Mouse (Mus musculus) embryonic facial prominence, embryonic 15.5 days (tissue): ENCODE measurements around the gene Rxrb. TPM values are rescaled to one million over a fixed set of nuclear protein-coding genes. Genes with fewer than 3 reads are reported as not detected.

Experiments used
- ATAC-seq: fragments of 200-750 bp; cut with Nextera tagmentation; 2 replicates; pipeline ENCODE4 v1.8.0; 2017; ENCODE audit warnings: low read depth, moderate TSS enrichment; ENCODE audit not compliant: insufficient number of reproducible peaks, low FRiP score, low TSS enrichment
- H3K27ac ChIP-seq: fragments of 300-500 bp; sonication (generic); replicated peaks from 2 replicates; pipeline ENCODE4 v1.5.1; 2015; ENCODE audit warnings: mild to moderate bottlenecking, inconsistent platforms
- H3K27me3 ChIP-seq: fragments of 300-500 bp; sonication (generic); 2 replicates; pipeline ENCODE4 v1.6.1; 2015; ENCODE audit warnings: inconsistent platforms
- H3K36me3 ChIP-seq: fragments of 300-500 bp; sonication (generic); 2 replicates; pipeline ENCODE4 v1.6.1; 2015; ENCODE audit warnings: mild to moderate bottlenecking, inconsistent platforms
- H3K4me1 ChIP-seq: fragments of 300-500 bp; sonication (generic); 2 replicates; pipeline ENCODE4 v1.6.1; 2015; ENCODE audit warnings: inconsistent platforms
- H3K4me2 ChIP-seq: fragments of 300-500 bp; sonication (generic); replicated peaks from 2 replicates; pipeline ENCODE4 v1.6.1; 2015; ENCODE audit warnings: mild to moderate bottlenecking, inconsistent platforms
- H3K4me3 ChIP-seq: fragments of 300-500 bp; sonication (generic); replicated peaks from 2 replicates; pipeline ENCODE4 v1.5.1; 2015; ENCODE audit warnings: mild to moderate bottlenecking, inconsistent platforms
- H3K9ac ChIP-seq: fragments of 300-500 bp; sonication (generic); 2 replicates; pipeline ENCODE4 v1.6.1; 2015; ENCODE audit warnings: inconsistent platforms
- H3K9me3 ChIP-seq: fragments of 300-500 bp; sonication (generic); replicated peaks from 2 replicates; pipeline ENCODE4 v1.6.1; 2016; ENCODE audit warnings: inconsistent platforms
- WGBS: fragments of 180-500 bp; shearing (Covaris S2); methylation state at CpG from one replicate; pipeline ENCODE4 v1.1.7; 2015; 5-methylcytosine and 5-hydroxymethylcytosine counted together
- polyA plus RNA-seq: library from polyadenylated mRNA; unstranded; fragments of >200 nt; fragmentation: Nextera tagmentation; extraction: Ambion mirVana; gene quantifications from 2 replicates; pipeline ENCODE4 v1.2.1, GENCODE M21; 2015

Gene Rxrb
- polyA plus RNA-seq, 1 experiment from 2014 or later: 54.6 TPM

DNA sequence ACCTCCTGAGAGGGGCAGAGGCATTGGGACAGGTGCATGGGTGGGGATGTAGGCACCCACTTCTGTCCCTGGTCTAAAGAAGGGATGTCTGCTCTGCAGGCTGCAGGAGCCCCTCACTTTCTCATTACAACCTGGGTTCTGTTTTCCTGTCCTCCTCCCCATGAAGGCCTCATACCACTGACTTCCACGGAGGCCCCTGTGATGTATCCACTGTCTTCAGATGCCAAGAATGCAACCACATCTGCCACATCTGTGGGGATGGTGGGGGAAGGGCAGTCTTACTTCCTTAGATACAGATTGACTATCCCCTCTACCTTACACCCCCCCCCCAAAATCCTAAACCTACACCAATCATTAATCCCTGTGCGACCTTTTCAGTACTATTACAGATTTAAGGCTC, 5.4 kb upstream of the Rxrb start:
- no peak for ATAC-seq
- peaks cover 40% of the 10 kb centered on the region for H3K36me3 ChIP-seq
- WGBS: 25% methylated on average over 2 of the region's 2 CpGs
- H3K4me2 ChIP-seq: peak overlapping the region; percentile 98
- peaks cover 63% of the 10 kb centered on the region for H3K4me1 ChIP-seq
- no peaks in the 10 kb centered on the region for H3K9me3 ChIP-seq
- peak overlapping the region; percentile 64; the same call in 1 of the 2 replicates for H3K4me3 ChIP-seq
- no peak overlapping the region for H3K9ac ChIP-seq
- H3K27me3 ChIP-seq: no peaks in the 10 kb centered on the region
- no peak overlapping the region for H3K27ac ChIP-seq

DNA sequence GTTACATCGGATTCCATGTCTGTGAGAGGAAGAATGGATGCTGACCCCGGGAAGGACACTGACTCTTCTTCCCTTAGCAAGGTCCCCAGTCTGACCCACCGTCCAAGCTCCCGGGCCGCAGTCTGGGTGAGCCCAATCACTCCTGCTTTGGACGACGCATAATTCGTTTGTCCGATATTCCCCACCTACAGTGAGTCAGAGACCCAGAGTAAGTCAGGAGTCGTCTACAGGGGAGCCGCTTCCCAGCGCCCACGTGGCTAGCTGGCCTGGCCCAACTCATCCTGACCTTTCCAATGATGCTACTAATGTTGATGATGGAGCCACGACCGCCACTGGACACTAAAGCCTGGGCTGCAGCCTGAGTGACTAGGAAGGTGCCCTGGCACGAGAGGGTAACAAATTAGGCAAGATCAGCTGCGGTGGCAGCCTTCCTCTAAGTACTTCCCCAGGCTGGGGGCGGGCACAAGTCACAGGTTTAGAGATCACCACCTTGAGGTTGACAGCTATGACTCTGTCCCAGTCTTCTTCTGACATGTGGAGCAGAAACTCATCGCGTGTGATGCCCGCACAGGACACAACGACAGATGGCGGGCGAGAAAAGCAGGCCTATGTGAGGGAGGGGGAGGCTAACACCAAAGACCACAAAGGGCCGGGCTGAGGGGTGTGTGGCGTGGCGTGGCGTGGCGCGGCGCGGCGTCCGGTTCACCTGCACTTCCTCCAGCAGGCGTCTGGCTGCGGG, 4.5 kb upstream of the Rxrb start:
- Histone ChIP-seq H3K4me2 (peak overlapping the region; percentile 98), H3K27me3 (no peaks in the 10 kb centered on the region), H3K9me3 (no peaks in the 10 kb centered on the region), H3K27ac (peak overlapping the region; percentile 79), H3K4me3 (peak overlapping the region; percentile 64), H3K36me3 (peaks cover 32% of the 10 kb centered on the region), H3K9ac (peak overlapping the region; percentile 47), H3K4me1 (peaks cover 63% of the 10 kb centered on the region)
- ATAC-seq: no peak
- 8% methylated on average over 36 of the region's 36 CpGs for WGBS

DNA sequence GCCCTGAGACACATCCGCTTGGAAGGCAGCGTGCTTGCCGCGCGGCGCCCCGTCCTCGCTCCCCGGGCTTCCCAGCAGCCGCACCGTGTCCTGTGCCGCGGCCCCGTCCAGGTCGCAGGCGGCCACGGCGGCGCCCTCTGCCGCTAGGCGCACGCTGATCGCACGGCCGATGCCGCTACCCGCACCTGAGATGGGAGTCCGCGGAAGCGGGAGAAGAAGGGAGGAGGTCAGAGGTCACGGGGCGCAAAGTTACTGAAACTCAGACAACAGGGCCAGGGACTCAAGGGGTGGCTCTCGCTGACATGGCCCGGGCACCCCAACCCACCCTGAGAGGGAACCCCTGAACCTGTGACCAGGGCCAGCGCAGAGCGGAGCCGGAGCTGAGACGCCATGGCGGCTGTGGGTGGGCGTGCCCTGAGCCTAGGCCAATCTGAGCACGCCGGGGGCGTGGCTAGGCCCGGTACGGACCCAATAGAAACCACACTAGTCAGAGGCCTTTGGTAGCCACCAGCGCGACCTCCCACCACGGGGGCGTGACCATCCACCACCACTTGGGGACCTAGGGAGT, 3.9 kb upstream of the Rxrb start, which contains the start of gene H2-Ke6:
Gene H2-Ke6 (minus strand): TSS at position 405 of the 568 bp plus-strand sequence.
- H3K4me2 ChIP-seq: peak within 1 kb of the TSS; percentile 98
- peak within 1 kb of the TSS; percentile 64 for H3K4me3 ChIP-seq
- WGBS: under 1% methylated on average over 49 of the region's 49 CpGs
- peak within 1 kb of the TSS; percentile 47 for H3K9ac ChIP-seq
- peak within 1 kb of the TSS; percentile 79 for H3K27ac ChIP-seq
- H3K36me3 ChIP-seq: peaks cover 25% of the 10 kb centered on the region
- ATAC-seq: peak; percentile 80
- H3K4me1 ChIP-seq: peaks cover 67% of the 10 kb centered on the region
- H3K9me3 ChIP-seq: no peaks in the 10 kb centered on the region
- H3K27me3 ChIP-seq: no peaks in the 10 kb centered on the region

DNA sequence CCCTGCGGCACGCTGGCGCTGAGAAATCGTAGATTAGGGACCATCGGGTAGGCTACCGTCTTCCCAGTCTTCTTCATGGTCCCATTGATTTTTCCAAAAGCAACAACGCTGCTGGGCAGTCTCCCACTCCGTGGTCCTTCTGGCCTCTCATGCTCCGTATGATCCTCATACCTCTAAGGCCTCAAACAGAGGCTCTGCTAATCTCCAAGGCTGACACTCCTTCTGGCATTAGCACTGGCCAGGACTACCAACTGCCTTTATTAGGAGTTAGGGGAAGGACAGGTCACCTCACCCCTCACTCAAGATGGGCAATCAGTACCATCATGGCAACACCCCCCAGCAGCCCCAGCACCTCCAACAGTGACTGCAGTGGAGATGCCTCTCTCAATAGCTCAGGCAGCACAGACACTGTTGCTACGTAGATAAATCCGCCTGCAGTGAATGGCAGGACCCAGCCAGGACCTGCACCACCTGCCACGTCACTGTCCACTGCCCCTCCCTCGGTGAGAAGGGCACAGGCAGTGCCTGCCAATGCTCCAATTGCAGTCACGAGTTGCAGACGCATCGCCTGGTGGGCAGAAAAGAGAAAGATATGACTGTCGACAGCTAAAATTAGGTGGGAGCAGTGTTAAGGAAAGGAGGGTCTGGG, 3.0 kb upstream of the Rxrb start:
- H3K4me3 ChIP-seq: peak overlapping the region; percentile 64
- H3K36me3 ChIP-seq: peaks cover 20% of the 10 kb centered on the region
- no peak overlapping the region for H3K9ac ChIP-seq
- H3K4me1 ChIP-seq: peaks cover 74% of the 10 kb centered on the region
- WGBS: 77% methylated on average over 17 of the region's 17 CpGs
- no peaks in the 10 kb centered on the region for H3K27me3 ChIP-seq
- no peak for ATAC-seq
- H3K27ac ChIP-seq: peak overlapping the region; percentile 79; the same call in 1 of the 2 replicates
- H3K4me2 ChIP-seq: 0 out of 2 replicates have a peak overlapping the region, but pooled peaks have one; percentile 98
- no peaks in the 10 kb centered on the region for H3K9me3 ChIP-seq

DNA sequence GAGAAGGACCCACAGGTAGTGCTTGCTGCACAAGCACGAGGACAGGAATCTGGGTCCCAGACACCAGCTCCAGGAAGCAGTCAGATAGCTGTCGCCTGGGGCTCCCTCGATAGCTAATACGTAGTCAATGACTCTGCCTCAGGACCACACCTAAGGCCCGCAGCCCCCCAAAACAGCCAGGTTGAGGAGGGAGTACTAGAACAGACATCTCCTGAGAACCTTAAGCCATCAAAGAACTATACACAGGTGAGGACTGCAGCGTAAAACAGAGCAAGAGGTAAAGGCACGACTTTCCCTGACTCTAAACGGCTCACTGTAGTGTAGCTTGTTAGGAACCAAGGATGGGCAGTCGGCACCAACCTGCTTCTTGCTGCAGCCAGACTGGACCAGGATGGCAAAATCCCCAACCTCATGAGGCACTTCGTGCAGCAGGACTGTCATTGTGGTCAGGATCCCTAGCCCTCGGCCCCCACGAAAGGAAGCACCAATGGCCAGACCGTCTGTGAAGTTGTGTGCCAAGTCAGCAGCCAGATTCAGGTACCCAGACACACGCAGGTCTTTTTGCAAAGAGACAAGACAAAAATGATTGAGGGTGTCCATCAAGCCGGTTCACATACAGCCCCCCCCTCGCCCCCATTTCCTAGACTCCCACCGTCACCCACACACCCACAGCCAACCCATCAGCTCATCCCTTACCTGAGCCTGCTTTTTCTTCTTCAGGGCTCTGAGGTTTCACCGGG, 2.3 kb upstream of the Rxrb start:
- no peak for ATAC-seq
- Histone ChIP-seq H3K9me3 (no peaks in the 10 kb centered on the region), H3K4me1 (peaks cover 75% of the 10 kb centered on the region), H3K27me3 (no peaks in the 10 kb centered on the region), H3K27ac (no peak overlapping the region), H3K4me3 (peak overlapping the region; percentile 72), H3K36me3 (peaks cover 25% of the 10 kb centered on the region), H3K9ac (peak overlapping the region; percentile 97; the same call in 1 of the 2 replicates), H3K4me2 (peak overlapping the region; percentile 94)
- whole genome bisulfite sequencing: 85% methylated on average over 18 of the region's 18 CpGs

DNA sequence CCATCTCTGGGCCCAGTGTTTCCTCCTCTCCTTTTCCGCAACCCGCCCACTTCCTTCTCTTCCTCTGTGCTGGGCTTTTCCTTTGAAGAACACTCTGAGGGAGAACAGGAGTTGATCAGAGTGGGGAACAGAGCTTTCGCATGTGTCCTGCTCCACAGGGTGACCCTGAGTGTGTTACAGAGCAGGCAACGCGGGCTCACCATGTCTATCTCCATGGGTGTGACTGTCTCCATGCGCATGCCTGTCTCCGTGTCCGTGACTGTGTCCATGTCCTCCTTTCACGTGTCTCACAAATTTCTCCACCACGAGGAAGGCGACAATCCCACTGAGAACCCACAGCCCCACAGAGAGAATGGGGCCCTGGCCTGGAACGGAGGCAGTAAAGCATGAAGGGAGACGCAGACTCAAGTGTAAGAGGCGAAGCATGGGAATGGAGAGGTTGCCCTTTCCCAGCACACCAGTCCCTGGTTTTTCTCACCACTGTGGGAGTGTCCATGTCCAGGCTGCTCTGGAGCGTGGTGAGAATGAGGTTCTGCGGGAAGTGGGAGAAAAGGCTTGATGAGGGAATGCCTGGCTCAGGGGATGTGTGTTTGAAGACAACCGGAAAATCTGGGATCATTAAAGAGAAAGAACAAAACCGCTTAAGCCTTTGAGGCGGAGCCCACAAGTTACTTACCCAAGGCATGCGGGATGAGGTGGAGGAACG, 1.6 kb upstream of the Rxrb start:
- no peak for ATAC-seq

DNA sequence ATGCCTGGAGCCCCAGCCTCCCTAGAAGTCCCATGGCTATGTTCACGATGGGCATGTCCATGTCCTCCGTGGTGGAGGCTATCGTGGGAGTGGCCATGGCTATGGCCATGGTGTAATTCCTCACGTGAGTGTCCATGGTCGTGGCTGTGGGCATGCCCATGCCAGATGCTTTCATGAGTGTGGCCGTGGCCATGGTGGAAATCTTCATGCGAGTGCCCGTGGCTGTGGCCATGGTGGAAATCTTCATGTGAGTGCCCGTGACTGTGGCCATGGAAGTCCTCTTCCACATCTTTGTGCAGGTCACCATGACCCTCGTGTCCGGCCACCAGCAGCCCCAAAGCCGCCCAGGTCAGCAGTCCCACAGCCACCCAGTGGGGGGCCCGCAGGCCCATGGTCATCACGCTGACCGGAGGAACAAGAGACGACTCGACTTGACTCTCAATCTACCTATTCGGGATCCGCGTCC, 718 bp upstream of the Rxrb start:
- peak overlapping the region; percentile 94 for H3K4me2 ChIP-seq
- no peaks in the 10 kb centered on the region for H3K27me3 ChIP-seq
- H3K4me3 ChIP-seq: peak overlapping the region; percentile 72
- peaks cover 37% of the 10 kb centered on the region for H3K36me3 ChIP-seq
- no peak for ATAC-seq
- peak overlapping the region; percentile 98 for H3K27ac ChIP-seq
- H3K9me3 ChIP-seq: no peaks in the 10 kb centered on the region
- H3K4me1 ChIP-seq: peaks cover 66% of the 10 kb centered on the region
- peak overlapping the region; percentile 97 for H3K9ac ChIP-seq
- 2% methylated on average over 20 of the region's 20 CpGs for WGBS

More for the DNA sequence above, 1.6 kb upstream of the Rxrb start:
- H3K4me3 ChIP-seq: peak overlapping the region; percentile 72
- no peaks in the 10 kb centered on the region for H3K9me3 ChIP-seq
- WGBS: 69% methylated on average over 21 of the region's 21 CpGs
- H3K27ac ChIP-seq: 0 out of 2 replicates have a peak overlapping the region, but pooled peaks have one; percentile 98
- peak overlapping the region; percentile 94 for H3K4me2 ChIP-seq
- H3K27me3 ChIP-seq: no peaks in the 10 kb centered on the region
- peaks cover 29% of the 10 kb centered on the region for H3K36me3 ChIP-seq
- peaks cover 75% of the 10 kb centered on the region for H3K4me1 ChIP-seq
- H3K9ac ChIP-seq: peak overlapping the region; percentile 97

DNA sequence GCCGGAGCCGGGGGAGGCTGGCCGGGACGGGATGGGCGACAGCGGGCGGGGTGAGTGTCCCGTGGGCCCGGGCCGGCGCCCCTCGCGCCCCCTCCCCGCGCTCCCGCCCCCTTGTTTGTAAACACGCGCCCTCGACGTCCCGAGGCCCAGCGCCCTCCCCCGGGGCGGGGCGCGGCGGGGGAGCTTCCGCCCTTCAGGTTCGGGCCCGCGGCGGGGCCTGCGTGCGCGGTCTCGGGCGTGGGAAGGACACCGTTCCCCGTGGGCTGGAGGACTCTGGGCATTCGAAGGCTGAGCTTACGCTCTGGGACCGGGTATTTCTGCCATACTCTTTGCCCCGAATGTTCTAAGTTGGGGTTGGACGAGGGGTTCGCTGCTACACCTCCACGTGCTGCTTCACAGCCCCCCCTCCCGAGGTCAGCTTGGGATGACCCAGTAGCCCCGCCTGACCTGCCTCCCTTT, 591 bp downstream of the Rxrb start:
- Histone ChIP-seq H3K9ac (peak overlapping the region; percentile 97), H3K4me1 (peaks cover 53% of the 10 kb centered on the region), H3K9me3 (no peaks in the 10 kb centered on the region), H3K4me2 (peak overlapping the region; percentile 94), H3K27ac (peak overlapping the region; percentile 98), H3K36me3 (peaks cover 50% of the 10 kb centered on the region), H3K4me3 (peak overlapping the region; percentile 72), H3K27me3 (no peaks in the 10 kb centered on the region)
- peak; percentile 43 for ATAC-seq
- WGBS: under 1% methylated on average over 36 of the region's 48 CpGs

DNA sequence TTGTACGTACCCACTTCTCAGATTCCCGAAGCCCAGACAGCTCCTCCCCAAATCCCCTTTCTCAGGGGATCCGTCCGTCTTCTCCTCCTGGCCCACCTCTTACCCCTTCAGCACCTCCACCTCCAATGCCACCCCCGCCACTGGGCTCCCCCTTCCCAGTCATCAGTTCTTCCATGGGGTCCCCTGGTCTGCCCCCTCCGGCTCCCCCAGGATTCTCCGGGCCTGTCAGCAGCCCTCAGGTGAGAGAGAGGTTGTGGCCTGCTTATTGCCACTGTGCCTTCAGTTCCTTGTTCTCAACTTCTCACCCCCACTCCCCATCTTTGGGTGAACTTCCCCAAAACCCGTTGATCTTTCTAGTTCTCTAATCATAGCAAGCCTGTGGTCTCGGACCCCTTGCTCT, 1.2 kb downstream of the Rxrb start:
- H3K36me3 ChIP-seq: peaks cover 56% of the 10 kb centered on the region
- H3K9me3 ChIP-seq: no peaks in the 10 kb centered on the region
- 0 out of 2 replicates have a peak overlapping the region, but pooled peaks have one; percentile 98 for H3K27ac ChIP-seq
- no peak for ATAC-seq
- peaks cover 49% of the 10 kb centered on the region for H3K4me1 ChIP-seq
- peak overlapping the region; percentile 94 for H3K4me2 ChIP-seq
- H3K9ac ChIP-seq: peak overlapping the region; percentile 97
- peak overlapping the region; percentile 72 for H3K4me3 ChIP-seq
- 39% methylated on average over 9 of the region's 9 CpGs for WGBS
- H3K27me3 ChIP-seq: peaks cover 3% of the 10 kb centered on the region; the same call in 1 of the 2 replicates

DNA sequence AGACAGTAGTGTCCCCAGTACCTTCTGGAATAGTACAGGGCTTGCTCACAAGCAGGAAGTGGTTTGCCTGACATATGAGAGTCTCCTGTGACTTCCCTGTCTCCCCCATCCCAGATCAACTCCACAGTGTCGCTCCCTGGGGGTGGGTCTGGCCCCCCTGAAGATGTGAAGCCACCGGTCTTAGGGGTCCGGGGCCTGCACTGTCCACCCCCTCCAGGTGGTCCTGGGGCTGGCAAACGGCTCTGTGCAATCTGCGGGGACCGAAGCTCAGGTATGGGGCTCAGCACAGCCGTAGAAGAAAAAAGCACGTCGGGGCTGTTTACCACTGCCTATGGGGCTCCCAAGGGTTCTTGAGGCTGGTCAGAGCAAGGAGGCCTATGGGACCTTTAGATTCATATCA, 1.8 kb downstream of the Rxrb start:
- Histone ChIP-seq H3K27ac (no peak overlapping the region), H3K9me3 (no peaks in the 10 kb centered on the region), H3K36me3 (peaks cover 54% of the 10 kb centered on the region), H3K27me3 (peaks cover 8% of the 10 kb centered on the region), H3K9ac (no peak overlapping the region), H3K4me1 (peaks cover 50% of the 10 kb centered on the region), H3K4me2 (peak overlapping the region; percentile 94), H3K4me3 (peak overlapping the region; percentile 72)
- no peak for ATAC-seq
- 86% methylated on average over 9 of the region's 9 CpGs for WGBS
